Mouse (Mus musculus): ENCODE data around the gene Htr6. TPM values are rescaled to one million over a fixed set of nuclear protein-coding genes. Genes with fewer than 3 reads are reported as not detected.

Htr6 gene
- polyA plus RNA-seq (2014; fragmentation: Illumina TruSeq; extraction: RNeasy Lipid Tissue Mini Kit (QIAGEN cat#74804); ENCODE audit: insufficient read depth, low read depth, low replicate concordance) = not detected

GRCm38 (mm10) chr4:139075041-139075711 is at the start of gene Htr6:
TSS of gene Htr6 (minus strand) at chr4:139075570.

GRCm38 (mm10) chr4:139092356-139093195 is 17.2 kb upstream of the Htr6 start, which contains the start of gene Nbl1:
TSS of gene Nbl1 (minus strand) at chr4:139092993.

Other genes with a start within 250 kb of the Htr6 start
- 0.32 TPM for gene Pla2g5, start 212.1 kb downstream of the Htr6 start, polyA plus RNA-seq (2014; fragmentation: Illumina TruSeq; extraction: RNeasy Lipid Tissue Mini Kit (QIAGEN cat#74804); ENCODE audit: insufficient read depth, low read depth, low replicate concordance)
- not detected for gene Gm13030, start 201.6 kb downstream of the Htr6 start, polyA plus RNA-seq (2014; fragmentation: Illumina TruSeq; extraction: RNeasy Lipid Tissue Mini Kit (QIAGEN cat#74804); ENCODE audit: insufficient read depth, low read depth, low replicate concordance)
- gene Pla2g2e, start 197.6 kb downstream of the Htr6 start, polyA plus RNA-seq (2014; fragmentation: Illumina TruSeq; extraction: RNeasy Lipid Tissue Mini Kit (QIAGEN cat#74804); ENCODE audit: insufficient read depth, low read depth, low replicate concordance) = 0.51 TPM
- gene Otud3, start 161.6 kb downstream of the Htr6 start, polyA plus RNA-seq (2014; fragmentation: Illumina TruSeq; extraction: RNeasy Lipid Tissue Mini Kit (QIAGEN cat#74804); ENCODE audit: insufficient read depth, low read depth, low replicate concordance) = 3.6 TPM
- 21.7 TPM for gene Rnf186, start 108.5 kb downstream of the Htr6 start, polyA plus RNA-seq (2014; fragmentation: Illumina TruSeq; extraction: RNeasy Lipid Tissue Mini Kit (QIAGEN cat#74804); ENCODE audit: insufficient read depth, low read depth, low replicate concordance)
- 6.1 TPM for gene Tmco4, start 102.7 kb downstream of the Htr6 start, polyA plus RNA-seq (2014; fragmentation: Illumina TruSeq; extraction: RNeasy Lipid Tissue Mini Kit (QIAGEN cat#74804); ENCODE audit: insufficient read depth, low read depth, low replicate concordance)
- 205 TPM for gene Nbl1, start 17.4 kb upstream of the Htr6 start, polyA plus RNA-seq (2014; fragmentation: Illumina TruSeq; extraction: RNeasy Lipid Tissue Mini Kit (QIAGEN cat#74804); ENCODE audit: insufficient read depth, low read depth, low replicate concordance)
- 280 TPM for gene Minos1, start 55.5 kb upstream of the Htr6 start, polyA plus RNA-seq (2014; fragmentation: Illumina TruSeq; extraction: RNeasy Lipid Tissue Mini Kit (QIAGEN cat#74804); ENCODE audit: insufficient read depth, low read depth, low replicate concordance)
- gene Capzb, start 117.3 kb upstream of the Htr6 start, polyA plus RNA-seq (2014; fragmentation: Illumina TruSeq; extraction: RNeasy Lipid Tissue Mini Kit (QIAGEN cat#74804); ENCODE audit: insufficient read depth, low read depth, low replicate concordance) = 230 TPM
- 6.3 TPM for gene Pqlc2, start 235.1 kb upstream of the Htr6 start, polyA plus RNA-seq (2014; fragmentation: Illumina TruSeq; extraction: RNeasy Lipid Tissue Mini Kit (QIAGEN cat#74804); ENCODE audit: insufficient read depth, low read depth, low replicate concordance)
- 31.1 TPM for gene Akr7a5, start 235.2 kb upstream of the Htr6 start, polyA plus RNA-seq (2014; fragmentation: Illumina TruSeq; extraction: RNeasy Lipid Tissue Mini Kit (QIAGEN cat#74804); ENCODE audit: insufficient read depth, low read depth, low replicate concordance)